Mouse (Mus musculus) hindbrain, postnatal 0 days (tissue): Measurements from ENCODE around the gene Ush2a. TPM values are rescaled to one million over a fixed set of nuclear protein-coding genes. Genes with fewer than 3 reads are reported as not detected.
A peak's percentile ranks its signal among the peaks of the same experiment; 100 is the strongest.

Experiments
- ATAC-seq: fragments of 200-750 bp; cut with Nextera tagmentation; 2 replicates; pipeline ENCODE4 v1.8.0; 2017; ENCODE audit warnings: mild to moderate bottlenecking, moderate TSS enrichment, moderate library complexity
- DNase-seq: peaks from one replicate; pipeline ENCODE4 v3.0.0-alpha.2; 2015; ENCODE audit warnings: low spot score
- H3K27ac ChIP-seq: fragments of 300-500 bp; sonication (generic); 2 replicates; pipeline ENCODE4 v1.5.1; 2014; ENCODE audit warnings: mild to moderate bottlenecking
- H3K27me3 ChIP-seq: fragments of 300-500 bp; sonication (generic); 2 replicates; pipeline ENCODE4 v1.6.1; 2014; ENCODE audit warnings: low read length, mixed read lengths; ENCODE audit not compliant: insufficient read depth
- H3K36me3 ChIP-seq: fragments of 300-500 bp; sonication (generic); 2 replicates; pipeline ENCODE4 v1.6.1; 2014; ENCODE audit warnings: low read length, mixed read lengths; ENCODE audit not compliant: insufficient read depth
- H3K4me1 ChIP-seq: fragments of 300-500 bp; sonication (generic); 2 replicates; pipeline ENCODE4 v1.6.1; 2014; ENCODE audit warnings: antibody characterized with exemption, low read length, mixed read lengths; ENCODE audit not compliant: insufficient read depth
- H3K4me2 ChIP-seq: fragments of 300-500 bp; sonication (generic); 2 replicates; pipeline ENCODE4 v1.6.1; 2014; ENCODE audit warnings: low read depth, mild to moderate bottlenecking, low read length, moderate library complexity, mixed read lengths
- H3K4me3 ChIP-seq: fragments of 300-500 bp; sonication (generic); 2 replicates; pipeline ENCODE4 v1.5.1; 2014; ENCODE audit warnings: low read length
- H3K9ac ChIP-seq: fragments of 300-500 bp; sonication (generic); replicated peaks from 2 replicates; pipeline ENCODE4 v1.6.1; 2014; ENCODE audit warnings: mild to moderate bottlenecking, low read length, moderate library complexity, mixed read lengths
- H3K9me3 ChIP-seq: fragments of 300-500 bp; sonication (generic); 2 replicates; pipeline ENCODE4 v1.6.1; 2016; ENCODE audit warnings: low read length, mixed read lengths
- CTCF ChIP-seq: IDR thresholded peaks from 2 replicates; pipeline ENCODE4 v1.5.1; 2016; ENCODE audit warnings: antibody characterized with exemption, control low read depth, low read depth
- WGBS: fragments of 180-500 bp; shearing (Covaris S2); extraction: QIAGEN DNeasy Blood & Tissue Kit; methylation state at CpG from one replicate; pipeline ENCODE4 v1.1.7; 2014; 5-methylcytosine and 5-hydroxymethylcytosine counted together
- polyA plus RNA-seq: library from polyadenylated mRNA; unstranded; fragments of >200 nt; fragmentation: Nextera tagmentation; extraction: Ambion mirVana; gene quantifications from 2 replicates; pipeline ENCODE4 v1.2.1, GENCODE M21; 2015
- total RNA-seq: library from RNA; depleted of rRNA; stranded (reverse); fragments of >200 nt; gene quantifications from 2 replicates; pipeline ENCODE4 v1.2.3, GENCODE M21; 2014

Gene Ush2a
- total and polyA plus RNA-seq, 2 experiments from 2014 or later, result 0.44 to 1.5 TPM

DNA sequence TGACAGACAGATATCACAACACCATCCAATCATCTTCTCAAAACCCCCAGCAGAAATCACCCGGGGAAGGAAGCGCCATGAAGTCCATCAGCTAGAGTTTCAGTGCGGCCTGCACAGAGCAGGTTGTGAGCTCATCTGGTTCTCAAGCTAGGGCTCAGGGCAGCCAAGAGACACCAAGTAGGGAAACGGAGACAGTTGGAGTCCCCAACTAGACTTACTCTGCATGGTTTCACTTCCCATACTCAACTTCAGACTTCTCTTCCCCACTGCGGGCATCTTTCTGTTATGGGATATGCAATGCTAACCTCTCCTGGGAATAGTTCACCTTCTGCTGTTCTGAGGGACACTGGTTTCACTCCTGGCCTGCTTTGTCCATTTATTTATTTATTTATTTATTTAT, 277.8 kb downstream of the Ush2a start:
- WGBS, result 96% methylated on average over 5 of the region's 5 CpGs
- H3K4me2 ChIP-seq, result no peak overlapping the region

DNA sequence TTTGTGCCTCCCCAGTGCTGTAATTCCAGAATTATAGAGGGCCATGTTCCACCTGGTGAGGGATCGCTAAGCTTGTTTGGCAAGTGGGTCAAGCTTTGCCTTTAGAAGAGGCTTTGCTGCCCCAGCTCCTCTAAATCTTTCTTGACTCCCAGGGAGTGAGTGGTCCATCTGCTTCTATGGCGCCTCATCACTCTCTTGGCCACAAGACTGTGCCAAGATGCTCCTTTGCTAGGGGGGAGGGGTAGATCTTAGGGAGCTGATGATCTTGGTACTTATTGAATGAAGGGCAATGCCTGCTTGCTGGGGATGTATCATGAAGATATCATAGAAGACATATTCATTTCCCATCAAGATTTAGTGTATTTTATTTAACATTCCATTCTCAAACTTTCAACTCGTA, 279.7 kb downstream of the Ush2a start:
- DNase-seq, result no peak
- H3K27me3 ChIP-seq, result no peaks in the 10 kb centered on the region
- 79% methylated on average over 3 of the region's 3 CpGs for WGBS
- H3K9me3 ChIP-seq, result no peaks in the 10 kb centered on the region
- H3K27ac ChIP-seq, result no peak overlapping the region
- ATAC-seq, result no peak
- no peaks in the 10 kb centered on the region for H3K36me3 ChIP-seq
- H3K4me2 ChIP-seq, result no peak overlapping the region
- H3K4me1 ChIP-seq, result no peaks in the 10 kb centered on the region
- H3K9ac ChIP-seq, result no peak overlapping the region
- no peak for TF ChIP-seq CTCF
- no peak overlapping the region for H3K4me3 ChIP-seq

More for the DNA sequence above, 277.8 kb downstream of the Ush2a start:
- Histone ChIP-seq H3K36me3 (no peaks in the 10 kb centered on the region), H3K27ac (no peak overlapping the region), H3K27me3 (no peaks in the 10 kb centered on the region), H3K9me3 (no peaks in the 10 kb centered on the region), H3K9ac (no peak overlapping the region), H3K4me3 (no peak overlapping the region), H3K4me1 (no peaks in the 10 kb centered on the region)
- TF ChIP-seq CTCF, result no peak
- no peak for DNase-seq
- no peak for ATAC-seq

DNA sequence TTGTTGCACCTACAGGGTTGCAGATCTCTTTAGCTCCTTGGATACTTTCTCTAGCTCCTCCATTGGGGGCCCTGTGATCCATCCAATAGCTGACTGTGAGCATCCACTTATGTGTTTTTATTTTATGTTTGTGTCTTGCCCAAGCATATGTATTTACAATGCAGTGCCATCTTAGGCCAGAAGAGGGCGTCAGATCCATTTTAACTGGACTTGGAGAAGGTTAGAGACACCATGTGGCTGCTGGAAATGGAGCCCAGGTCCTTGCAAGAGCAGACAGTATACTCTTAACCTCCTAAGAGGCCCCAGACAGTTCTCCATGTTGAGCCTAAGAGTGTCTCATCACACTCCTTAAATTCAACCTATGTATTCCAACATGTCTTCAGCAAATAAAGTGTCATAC, 281.5 kb downstream of the Ush2a start:
- Histone ChIP-seq H3K27ac (no peak overlapping the region), H3K9ac (no peak overlapping the region), H3K27me3 (no peaks in the 10 kb centered on the region), H3K4me2 (no peak overlapping the region), H3K4me3 (no peak overlapping the region), H3K4me1 (no peaks in the 10 kb centered on the region), H3K36me3 (no peaks in the 10 kb centered on the region), H3K9me3 (no peaks in the 10 kb centered on the region)
- 25% methylated on average over 1 of the region's 1 CpGs for WGBS
- no peak for TF ChIP-seq CTCF
- ATAC-seq (no peak), DNase-seq (no peak)

DNA sequence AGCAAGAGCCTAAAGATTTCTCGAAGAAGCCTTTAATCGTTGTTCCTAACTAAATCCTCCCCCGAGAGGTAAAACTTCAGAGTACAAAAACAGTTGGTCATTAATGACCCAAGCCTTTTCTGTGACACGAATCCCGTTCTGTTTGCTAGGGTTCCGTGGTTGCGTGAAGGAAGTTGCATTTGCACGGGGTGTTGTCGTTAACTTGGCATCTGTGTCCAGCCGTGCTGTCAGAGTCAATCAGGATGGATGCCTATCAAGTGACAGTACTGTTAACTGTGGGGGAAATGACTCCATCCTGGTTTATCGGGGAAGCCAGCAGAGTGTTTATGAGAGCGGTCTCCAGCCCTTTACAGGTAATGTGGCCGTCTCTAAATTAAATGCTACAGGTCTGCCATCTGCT, 287.9 kb downstream of the Ush2a start:
- H3K4me3 ChIP-seq, result no peak overlapping the region
- DNase-seq, result peak; percentile 21
- ATAC-seq, result no peak
- no peaks in the 10 kb centered on the region for H3K27me3 ChIP-seq
- no peak overlapping the region for H3K4me2 ChIP-seq
- no peak for TF ChIP-seq CTCF
- no peaks in the 10 kb centered on the region for H3K9me3 ChIP-seq
- H3K27ac ChIP-seq, result no peak overlapping the region
- no peak overlapping the region for H3K9ac ChIP-seq
- H3K36me3 ChIP-seq, result no peaks in the 10 kb centered on the region
- H3K4me1 ChIP-seq, result no peaks in the 10 kb centered on the region
- 61% methylated on average over 13 of the region's 13 CpGs for WGBS

DNA sequence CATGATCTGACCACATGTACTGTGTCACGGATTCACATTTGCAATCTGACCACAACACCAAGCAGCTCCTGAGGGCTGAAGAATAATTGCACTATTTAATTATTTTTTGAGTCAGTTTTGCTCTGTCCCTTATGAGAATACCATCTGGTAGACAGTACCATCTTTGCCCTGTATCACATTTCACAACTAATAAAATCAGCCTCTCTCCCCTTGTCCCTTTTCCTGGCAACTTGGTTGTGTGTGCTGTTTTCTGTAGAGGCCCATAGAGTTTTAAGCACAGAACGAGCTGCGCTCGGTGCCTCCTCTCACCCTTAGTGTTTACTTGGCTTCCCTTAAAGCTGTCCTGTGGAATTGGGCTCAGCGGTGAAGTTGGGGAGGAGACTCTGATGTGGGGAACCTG, 290.0 kb downstream of the Ush2a start:
- no peak overlapping the region for H3K9ac ChIP-seq
- no peaks in the 10 kb centered on the region for H3K4me1 ChIP-seq
- H3K4me3 ChIP-seq, result no peak overlapping the region
- no peak overlapping the region for H3K4me2 ChIP-seq
- H3K27me3 ChIP-seq, result no peaks in the 10 kb centered on the region
- H3K36me3 ChIP-seq, result no peaks in the 10 kb centered on the region
- WGBS, result 77% methylated on average over 5 of the region's 5 CpGs
- DNase-seq (no peak), ATAC-seq (no peak)
- TF ChIP-seq CTCF, result no peak
- no peak overlapping the region for H3K27ac ChIP-seq
- no peaks in the 10 kb centered on the region for H3K9me3 ChIP-seq

DNA sequence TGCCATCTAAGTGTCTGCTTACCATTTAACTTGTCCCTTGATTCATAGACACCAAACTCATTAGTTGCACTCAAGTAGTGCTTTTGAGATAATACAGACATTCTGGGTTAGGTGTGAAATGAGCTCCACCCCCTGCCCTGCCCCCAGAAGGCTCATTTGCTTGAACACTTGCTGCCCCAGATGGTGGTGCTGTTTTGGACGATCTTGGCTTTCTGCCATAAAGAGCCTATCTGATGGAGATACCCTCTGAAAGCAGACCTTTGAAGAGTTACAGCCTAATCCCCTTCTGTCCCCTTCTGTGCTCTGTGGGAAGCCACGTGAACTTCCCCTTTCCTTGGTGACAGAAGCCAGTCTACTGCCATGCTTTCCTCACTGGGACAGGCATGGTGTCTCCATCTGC, 297.1 kb downstream of the Ush2a start:
- no peaks in the 10 kb centered on the region for H3K9me3 ChIP-seq
- WGBS, result 56% methylated on average over 2 of the region's 2 CpGs
- no peak for TF ChIP-seq CTCF
- no peak for ATAC-seq
- no peak overlapping the region for H3K4me2 ChIP-seq
- DNase-seq, result peak; percentile 56
- no peaks in the 10 kb centered on the region for H3K27me3 ChIP-seq
- no peaks in the 10 kb centered on the region for H3K36me3 ChIP-seq
- H3K4me3 ChIP-seq, result no peak overlapping the region
- H3K9ac ChIP-seq, result no peak overlapping the region
- H3K27ac ChIP-seq, result no peak overlapping the region
- H3K4me1 ChIP-seq, result no peaks in the 10 kb centered on the region

DNA sequence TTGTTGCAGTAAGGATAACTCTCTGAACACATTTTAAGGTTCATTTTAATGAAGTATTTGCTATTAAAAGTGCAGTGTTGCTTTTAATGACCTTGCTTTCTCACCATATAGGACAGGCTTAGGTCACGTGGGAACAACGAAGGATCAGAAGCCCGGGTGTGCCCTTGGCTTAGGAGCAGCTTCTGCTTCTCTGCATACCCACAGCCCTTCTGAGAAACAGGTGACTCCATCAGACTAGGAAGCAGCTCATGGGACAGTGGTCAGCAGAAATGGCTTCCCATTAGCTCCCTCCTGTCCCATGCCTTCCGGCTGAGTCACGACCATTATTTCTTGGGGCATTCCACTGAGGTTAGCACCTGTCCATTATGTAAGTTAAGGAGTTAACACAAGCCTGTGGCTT, 304.4 kb downstream of the Ush2a start:
- Histone ChIP-seq H3K27ac (no peak overlapping the region), H3K4me2 (no peak overlapping the region), H3K9ac (no peak overlapping the region), H3K27me3 (no peaks in the 10 kb centered on the region), H3K4me1 (no peaks in the 10 kb centered on the region), H3K4me3 (no peak overlapping the region), H3K9me3 (no peaks in the 10 kb centered on the region), H3K36me3 (no peaks in the 10 kb centered on the region)
- DNase-seq, result no peak
- no peak for TF ChIP-seq CTCF
- no peak for ATAC-seq
- 90% methylated on average over 5 of the region's 5 CpGs for WGBS

DNA sequence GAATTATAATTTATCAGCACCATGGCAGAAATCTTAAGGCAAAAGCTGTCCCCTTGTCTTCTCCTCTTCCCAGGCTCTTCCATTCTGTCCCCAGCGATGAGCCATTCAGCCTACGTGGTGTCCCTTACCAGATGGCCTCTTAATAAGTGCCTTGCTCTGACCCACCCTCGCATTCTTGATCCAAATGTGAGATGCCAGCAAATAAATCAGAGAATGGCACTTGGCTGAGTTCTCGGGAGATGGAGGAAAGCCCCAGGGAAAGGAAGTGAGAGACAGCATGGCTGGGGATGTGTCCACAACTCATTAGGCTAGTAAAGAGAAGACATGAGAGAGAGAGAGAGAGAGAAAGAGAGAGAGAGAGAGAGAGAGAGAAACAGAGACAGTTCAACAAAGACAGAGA, 305.7 kb downstream of the Ush2a start:
- ATAC-seq (no peak), DNase-seq (peak; percentile 64)

More for the DNA sequence above, 305.7 kb downstream of the Ush2a start:
- Histone ChIP-seq H3K27ac (no peak overlapping the region), H3K4me3 (no peak overlapping the region), H3K36me3 (no peaks in the 10 kb centered on the region), H3K27me3 (no peaks in the 10 kb centered on the region), H3K4me2 (no peak overlapping the region), H3K4me1 (no peaks in the 10 kb centered on the region), H3K9ac (no peak overlapping the region), H3K9me3 (no peaks in the 10 kb centered on the region)
- WGBS, result 45% methylated on average over 4 of the region's 4 CpGs
- TF ChIP-seq CTCF, result no peak
